Mouse (Mus musculus) testis, postnatal 10 days (tissue): ENCODE data around the gene Elf2.
A peak's percentile ranks its signal among the peaks of the same experiment; 100 is the strongest.

ENCODE experiments used
- DNase-seq: peaks from one replicate; pipeline ENCODE4 v3.0.0; 2021; ENCODE audit warnings: low spot score

Elf2 gene

DNA sequence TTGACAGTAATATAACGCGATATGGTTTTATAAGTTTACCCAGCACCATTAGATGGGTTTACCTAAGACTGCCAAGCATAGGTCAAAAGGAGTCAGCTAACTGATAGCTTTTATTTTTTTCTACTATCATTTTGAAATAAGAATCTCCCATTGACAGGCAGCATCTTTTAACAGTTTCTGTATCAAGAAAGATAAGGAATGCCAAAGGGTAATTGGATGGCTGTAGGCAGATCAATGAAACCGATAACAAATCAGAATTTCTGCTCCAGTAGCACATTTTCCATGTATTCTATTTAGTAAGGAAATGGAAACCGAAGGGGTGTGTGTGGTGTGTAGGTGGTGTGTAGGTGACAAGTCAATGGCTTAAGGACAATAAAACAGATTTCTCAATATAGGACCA, 62.0 kb downstream of the Elf2 start:
- DNase-seq: no peak

DNA sequence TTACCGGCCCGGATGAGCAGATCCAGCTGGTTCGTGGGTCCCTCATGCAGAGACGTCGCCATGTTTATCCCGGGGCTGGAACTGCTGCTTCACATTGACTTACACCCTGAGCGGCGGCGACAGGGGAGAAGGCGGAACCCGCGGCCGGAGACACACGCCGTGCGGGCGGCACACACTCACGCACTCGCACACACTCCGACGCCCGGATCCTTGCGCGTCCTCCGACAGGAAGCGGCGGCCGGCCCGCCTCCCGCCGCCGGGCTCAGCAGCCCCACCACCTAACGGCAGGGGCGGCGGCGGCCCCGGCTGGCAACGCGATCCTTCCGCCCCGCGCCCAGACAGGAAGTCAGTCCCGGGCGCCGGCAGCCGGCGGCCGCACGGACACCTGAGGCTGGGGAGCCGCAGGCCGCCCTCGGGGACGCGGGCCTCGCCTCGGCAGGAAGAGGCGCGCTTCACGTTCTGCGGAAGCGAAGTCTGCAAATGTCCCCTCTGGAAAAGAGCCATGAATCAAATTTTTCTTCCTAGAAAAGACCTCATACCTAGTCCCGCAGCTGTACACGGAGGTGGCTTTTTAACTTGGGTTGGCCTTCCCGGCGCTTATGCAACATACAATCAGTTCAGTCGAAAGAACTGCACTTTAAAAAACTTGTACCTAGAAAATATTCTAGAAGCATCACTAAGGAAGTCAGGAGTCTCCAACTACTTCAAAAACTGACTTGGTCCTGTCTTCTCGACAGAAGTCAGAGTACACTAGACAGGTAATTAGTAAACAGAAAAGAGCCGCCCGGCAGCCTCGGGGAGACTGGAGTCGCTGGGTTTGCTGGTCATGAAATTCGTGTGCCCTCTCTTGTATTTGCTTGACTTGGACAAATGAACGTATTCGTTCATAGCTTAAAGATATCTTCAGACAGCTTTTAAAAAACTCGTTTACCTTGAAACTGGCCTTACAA, 63.0 kb downstream of the Elf2 start:
- DNase-seq: peak; percentile 85

DNA sequence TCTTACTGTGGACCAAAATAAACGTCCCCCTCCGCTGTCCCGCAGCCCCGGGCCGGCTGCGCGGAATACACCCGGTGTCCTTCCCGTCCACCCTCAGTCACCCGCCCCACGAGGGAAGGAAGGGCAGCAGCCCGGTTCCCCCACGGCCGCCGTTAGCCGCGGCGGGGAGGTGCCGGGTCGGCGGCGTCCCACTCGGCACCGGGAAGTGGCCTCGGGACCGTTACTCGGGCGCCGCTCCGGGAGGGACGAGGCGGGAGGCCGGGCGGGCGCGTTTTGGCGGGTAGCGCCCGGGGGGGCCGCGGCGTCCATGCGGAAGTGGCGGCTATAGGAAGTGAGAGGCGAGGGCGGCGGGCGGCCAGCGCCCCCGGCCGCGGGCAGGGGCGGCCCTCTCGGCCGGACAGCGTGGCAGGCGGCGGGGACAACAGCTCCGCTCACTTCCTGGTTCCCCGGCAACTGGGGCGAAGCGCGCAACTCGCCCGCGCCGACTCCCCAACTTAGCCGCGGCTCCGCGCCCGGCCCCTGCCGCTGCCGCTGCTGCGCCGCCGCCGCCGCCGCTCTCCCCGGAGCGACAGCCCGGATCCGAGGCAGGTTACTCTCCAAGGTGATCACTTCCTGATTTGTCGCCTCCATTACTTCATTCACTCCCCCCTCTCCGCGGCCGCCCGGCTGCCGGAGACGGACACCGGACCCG, 63.9 kb downstream of the Elf2 start:
- DNase-seq: peak; percentile 71

DNA sequence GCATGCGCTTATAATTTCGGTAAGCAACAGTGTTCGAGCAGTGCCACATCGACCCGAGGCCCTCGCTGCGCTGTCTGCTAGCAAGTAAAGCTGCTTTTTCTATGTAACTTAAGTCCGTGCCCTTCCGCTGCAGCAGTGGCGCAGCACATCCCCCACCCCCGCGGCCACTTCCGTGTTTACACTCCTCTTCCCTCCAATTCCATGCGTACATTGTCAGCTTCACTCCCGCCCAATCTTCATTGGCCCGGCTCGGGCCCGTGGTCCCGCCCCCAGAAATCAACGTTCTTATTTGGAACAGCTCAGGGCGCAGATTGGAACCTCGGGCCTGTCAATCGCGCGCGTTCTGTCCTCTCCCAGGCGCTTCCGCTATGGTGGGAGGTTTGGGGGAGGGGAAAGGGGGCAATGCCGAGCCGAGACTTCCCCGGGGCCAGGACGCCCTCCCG, 64.5 kb downstream of the Elf2 start:
- peak; percentile 96 for DNase-seq

DNA sequence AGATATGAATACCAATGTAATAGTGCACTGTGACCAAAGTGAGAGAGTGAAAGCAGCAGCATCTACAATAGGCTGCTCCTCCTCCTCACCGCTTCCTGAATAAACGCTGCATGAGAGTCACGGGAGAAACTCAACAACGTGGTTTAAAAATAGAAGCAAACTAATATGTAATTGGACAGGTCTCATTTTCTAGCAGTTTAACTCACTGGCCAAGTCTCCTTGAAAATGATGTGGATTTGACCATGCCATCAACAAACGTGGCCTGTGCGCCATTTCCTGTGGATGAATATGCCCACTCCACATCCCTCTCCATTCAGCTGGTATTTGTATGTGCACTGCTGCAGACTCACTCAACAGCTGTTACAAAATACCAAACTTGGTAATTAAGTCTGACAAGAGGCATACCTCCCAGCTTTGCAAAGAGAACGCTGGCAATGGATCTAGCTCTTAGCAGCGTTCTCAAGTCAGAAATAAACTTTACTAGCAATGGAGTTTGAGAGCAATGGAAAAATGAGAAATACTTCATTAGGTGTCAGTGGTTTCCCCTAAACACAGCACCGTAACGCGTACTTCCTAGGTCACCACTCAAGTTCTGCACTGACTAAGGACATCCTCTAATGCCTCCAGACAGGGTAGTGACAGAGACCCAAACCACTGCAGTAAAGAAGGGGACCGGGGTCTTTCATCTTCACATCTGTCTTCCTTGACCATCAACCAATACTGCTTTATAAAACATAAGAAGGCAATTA, 70.2 kb downstream of the Elf2 start:
- no peak for DNase-seq

DNA sequence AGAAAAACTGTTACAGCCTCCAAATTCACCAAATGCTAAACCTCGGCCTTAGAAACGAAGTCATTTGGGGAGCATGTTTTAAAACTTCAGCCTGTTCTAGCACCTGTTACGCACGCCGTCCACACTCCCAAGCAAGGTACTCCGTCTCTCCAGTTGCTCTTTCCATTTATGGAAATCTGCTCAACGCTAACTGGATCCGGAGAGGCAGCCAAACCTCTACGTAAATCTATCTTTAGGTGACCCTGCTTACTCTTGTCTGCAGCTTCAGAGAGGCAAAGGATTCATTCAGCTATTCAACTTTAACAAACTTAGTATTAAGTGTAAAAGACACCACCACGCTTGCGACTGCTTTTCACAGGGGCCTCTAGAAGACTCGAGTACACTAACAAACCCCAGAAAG, 72.0 kb downstream of the Elf2 start:
- no peak for DNase-seq

DNA sequence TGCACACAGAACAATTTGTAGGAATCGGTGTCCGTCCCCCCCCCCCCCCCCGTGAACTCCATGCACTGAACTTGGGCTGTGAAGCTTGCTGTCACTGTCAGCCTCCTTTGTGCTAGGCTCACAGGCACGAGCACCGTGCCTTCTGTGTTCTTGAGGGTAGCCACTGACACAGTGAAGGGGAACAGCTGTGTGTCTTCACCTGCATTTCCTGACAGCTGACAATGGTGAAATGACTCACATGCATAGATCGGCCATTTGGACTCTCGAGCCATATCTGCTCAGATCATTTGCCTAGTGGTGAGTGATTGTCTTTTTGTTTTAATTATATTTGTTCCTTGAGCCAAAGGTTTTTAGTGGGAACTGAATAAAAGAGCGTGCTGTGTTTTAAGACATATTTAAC, 77.5 kb downstream of the Elf2 start:
- no peak for DNase-seq

DNA sequence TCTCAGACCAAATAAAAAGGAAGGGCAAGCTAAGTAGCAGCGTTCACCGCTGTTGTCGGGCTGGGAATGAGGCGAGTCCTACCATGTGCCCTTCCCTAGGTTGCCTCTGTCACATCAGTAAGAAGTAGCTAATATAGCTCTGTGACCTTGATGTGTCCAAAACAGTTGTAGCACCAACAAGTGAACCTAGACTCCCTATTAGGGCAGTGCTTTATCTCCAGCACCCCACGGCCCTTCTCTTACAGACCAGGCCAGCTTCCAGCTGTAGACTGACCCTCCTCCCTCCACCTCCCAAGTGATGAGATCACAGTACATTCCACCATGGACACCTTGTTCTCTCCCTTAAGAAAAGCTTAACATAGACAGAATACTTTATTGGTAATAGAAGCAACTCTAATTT, 82.4 kb downstream of the Elf2 start:
- no peak for DNase-seq

DNA sequence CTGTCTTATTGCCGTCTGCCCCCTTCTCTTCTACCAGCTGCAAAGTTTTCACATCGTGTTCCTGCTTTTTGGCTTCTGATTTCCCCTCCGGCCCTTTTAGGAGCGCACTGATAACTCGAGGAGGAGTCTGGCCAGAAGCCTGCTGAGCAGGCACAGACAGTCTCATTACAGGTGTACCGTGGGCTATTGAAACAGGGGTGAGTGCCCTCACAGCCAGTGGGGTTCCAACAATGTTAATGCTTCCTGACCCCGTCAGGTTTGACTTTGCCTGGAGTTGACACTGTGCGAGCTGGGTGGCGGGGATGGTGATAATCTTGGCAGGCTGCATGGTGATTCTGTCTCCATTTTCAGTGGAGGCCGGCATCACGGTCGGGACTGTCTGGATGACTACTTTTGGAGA, 84.0 kb downstream of the Elf2 start:
- no peak for DNase-seq

DNA sequence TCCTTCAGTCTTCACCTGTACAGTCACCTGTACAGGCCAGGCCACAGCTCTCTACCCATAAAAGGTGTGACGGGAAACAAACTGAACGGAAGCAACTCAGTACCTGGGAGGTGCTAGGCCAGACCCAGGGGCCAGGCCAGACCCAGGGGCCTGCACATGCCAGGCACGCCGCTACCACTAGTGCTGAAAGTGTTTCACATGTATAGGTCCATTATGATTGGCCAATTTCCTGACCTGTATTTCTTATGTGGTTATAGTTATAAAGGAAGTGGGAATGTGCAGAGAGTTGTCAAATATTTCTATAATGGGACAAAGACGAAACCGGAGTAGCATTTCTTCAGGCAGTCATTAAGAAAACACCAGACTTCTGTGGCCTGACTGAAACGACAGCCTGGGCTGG, 85.7 kb downstream of the Elf2 start:
- no peak for DNase-seq

DNA sequence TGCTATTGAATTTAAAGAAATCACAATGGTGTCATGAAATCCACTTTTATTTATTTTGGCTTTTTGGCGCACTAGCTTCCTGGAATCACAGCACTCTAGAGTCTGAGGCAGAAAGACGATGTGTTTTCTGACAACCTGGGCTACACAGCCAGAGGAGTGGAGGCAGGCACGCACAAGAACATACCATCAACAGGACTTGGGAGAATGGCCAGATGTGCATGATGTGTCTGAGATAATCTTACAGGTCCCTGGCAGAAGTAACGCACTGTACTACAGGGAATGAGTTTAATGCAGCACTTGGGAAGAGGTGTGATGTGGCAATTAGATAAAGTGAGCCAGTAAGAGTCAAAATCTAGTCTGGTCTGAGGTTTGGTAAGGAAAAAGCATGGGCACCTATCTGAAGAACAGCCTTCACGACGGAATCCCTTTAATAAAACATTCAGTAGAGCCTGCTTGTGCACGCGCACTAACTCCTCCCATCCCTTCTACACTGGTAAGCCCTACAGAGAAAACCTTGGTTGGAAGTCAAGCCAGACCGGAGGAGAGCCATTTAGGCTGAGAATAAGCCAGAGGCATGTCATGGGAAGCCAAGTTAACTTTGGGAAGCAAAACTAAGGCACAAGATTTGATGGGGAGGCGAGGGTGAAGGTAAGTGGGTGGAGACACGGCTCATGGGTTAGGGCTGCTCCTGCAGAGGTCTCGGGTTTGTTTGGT, 87.6 kb downstream of the Elf2 start:
- DNase-seq: no peak

DNA sequence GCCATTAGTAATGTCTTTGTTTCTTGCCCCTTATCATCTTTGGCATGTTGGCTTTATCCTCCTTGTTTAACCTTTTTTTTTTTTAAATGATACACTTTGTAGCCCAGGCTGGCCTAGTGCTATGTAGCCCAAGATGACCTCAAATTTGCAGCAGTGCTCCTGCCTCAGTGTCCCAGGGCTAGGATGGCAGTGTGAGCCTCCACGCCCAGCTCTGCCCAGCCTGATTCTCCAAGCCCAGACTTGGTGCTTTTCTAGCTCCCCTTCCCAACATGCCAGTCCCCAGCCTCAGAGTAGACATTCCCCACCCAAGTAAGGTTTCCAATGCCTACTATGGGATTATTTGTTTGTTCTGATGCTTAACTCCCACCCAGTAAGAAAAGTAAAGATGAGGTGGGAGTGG, 88.2 kb downstream of the Elf2 start:
- DNase-seq: no peak

DNA sequence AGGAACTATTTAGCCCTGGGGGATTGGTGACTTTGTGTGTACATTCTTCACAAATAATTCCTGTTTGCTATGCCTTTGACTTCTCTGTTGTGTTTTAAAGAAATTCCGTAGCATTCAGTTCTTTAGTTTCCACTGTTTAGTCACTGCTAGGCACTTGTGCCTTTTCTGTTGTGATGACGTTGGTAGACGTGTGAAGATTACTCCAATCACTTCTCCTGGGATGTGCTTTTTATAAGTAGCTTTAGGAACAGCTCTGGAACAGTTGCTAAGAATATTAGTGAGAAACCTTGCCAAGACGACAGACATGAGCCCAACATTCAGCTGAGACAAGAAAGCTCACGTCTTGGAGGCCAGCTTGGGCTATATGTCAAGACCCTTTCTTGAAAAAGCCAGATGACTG, 89.4 kb downstream of the Elf2 start:
- no peak for DNase-seq

DNA sequence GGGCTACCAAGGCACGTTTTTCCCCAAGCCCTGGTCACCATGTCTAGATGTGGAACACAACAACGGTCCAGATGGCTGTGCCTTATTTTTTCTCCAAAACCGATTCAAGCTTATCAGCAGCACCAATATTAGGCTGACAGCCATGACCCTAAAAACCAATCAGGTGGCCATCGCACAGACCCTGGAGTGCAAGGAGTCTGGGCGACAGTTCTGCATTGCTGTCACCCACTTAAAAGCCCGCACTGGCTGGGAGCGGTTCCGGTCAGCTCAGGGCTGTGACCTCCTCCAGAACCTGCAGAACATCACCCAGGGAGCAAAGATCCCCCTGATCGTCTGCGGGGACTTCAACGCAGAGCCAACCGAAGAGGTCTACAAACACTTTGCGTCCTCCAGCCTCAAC, 90.6 kb downstream of the Elf2 start:
- DNase-seq: no peak

DNA sequence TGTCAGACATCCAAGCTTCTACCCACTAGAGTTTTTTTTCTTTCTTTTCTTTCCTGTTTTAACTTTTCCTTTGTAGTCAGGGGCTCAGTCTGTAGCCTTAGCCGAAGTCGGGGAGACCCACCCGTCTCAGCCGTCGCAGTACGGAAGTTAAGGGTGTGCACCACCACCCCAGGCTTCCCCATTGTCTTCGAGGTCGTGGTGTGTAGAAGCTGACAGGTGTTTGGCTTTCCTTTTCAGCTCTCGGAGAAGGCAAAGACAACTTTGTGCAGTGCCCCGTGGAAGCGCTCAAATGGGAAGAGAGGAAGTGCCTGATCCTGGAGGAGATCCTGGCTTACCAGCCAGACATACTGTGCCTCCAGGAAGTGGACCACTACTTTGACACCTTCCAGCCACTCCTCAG, 91.0 kb downstream of the Elf2 start:
- no peak for DNase-seq

DNA sequence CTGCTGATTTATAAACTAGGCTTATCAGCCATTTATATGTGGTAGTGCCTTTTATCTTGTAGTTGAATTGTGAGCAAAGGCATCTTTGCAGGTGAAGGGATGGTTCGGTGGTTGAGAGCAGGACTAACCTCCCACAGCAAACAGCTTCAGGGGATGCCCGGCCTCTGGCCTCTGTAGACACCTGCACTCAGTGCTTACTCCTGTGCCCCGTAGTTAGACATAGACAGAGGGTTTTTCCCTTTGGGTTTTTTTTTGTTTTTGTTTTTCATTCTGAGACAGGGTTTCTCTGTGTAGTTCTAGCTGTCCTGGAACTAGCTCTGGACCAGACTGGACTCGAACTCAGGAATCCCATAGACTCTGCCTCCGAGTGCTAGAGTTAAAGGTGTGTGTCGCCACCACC, 91.9 kb downstream of the Elf2 start:
- no peak for DNase-seq

DNA sequence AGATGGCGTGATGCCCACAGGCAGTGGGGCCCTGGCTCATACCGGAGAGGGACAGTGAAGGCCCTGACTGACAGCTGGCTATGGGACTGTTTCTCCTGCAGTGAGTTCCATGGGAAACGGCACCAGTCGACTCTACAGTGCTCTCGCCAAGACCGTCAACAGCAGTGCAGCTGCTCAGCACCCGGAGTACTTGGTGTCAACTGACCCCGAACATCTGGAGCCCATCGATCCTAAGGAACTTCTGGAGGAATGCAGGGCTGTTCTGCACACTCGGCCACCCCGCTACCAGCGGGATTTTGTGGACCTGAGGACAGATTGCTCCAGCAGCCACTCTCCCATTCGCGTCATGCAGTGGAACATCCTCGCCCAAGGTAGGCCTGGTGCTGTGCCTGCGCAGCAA, 92.8 kb downstream of the Elf2 start:
- DNase-seq: peak; percentile 51

DNA sequence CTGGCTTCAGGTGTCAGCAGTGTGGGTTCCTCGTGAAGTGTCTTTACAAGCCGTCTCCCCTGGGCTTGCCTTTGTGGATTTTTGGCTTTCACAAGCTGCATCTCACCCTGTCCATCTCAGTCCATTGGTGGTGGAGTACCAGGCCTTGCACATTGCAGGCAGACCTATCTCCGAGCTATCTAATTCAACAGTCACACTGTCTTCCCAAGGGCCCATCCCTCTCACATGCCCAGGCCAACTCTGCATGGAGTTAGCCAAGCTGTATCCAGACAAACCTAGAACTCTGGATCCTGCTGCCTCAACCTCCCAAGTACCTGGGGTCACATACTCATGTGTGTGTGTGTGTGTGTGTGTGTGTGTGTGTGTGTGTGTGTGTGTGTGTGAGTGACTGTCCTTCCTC, 100.9 kb downstream of the Elf2 start:
- no peak for DNase-seq

DNA sequence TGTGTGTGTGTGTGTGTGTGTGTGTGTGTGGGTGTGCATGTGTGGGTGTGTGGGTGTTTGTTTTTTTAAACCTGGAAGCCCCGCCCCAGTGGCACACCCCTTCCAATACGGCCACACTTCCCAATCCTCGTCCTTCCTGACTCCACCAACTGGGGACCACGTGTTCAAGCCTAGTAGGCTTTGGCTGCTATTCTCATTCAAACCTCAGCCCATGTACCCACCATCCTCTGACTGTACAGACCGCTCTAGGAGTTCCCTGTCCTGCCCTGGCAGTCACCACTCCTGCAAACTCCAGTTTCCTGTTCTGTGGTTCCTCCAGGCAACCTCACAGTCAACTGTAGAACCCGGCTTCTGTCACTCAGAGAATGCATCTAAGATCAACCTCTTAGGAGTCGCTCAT, 101.9 kb downstream of the Elf2 start:
- no peak for DNase-seq

DNA sequence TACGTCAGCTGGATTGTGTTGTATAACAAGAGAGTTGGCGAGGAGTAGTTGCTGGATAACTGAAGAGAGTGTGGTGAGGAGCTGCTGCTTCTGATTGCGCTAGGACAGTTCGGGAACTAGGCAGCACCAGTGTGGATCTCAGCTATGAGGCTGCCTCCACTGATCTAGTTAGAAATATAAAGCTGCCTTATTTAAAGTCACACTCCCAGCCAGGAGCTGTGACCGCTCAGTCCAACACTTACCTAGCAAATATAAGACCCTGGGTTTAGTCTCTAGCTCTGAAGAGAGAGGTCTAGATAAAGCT, 105.8 kb downstream of the Elf2 start:
- DNase-seq: no peak

DNA sequence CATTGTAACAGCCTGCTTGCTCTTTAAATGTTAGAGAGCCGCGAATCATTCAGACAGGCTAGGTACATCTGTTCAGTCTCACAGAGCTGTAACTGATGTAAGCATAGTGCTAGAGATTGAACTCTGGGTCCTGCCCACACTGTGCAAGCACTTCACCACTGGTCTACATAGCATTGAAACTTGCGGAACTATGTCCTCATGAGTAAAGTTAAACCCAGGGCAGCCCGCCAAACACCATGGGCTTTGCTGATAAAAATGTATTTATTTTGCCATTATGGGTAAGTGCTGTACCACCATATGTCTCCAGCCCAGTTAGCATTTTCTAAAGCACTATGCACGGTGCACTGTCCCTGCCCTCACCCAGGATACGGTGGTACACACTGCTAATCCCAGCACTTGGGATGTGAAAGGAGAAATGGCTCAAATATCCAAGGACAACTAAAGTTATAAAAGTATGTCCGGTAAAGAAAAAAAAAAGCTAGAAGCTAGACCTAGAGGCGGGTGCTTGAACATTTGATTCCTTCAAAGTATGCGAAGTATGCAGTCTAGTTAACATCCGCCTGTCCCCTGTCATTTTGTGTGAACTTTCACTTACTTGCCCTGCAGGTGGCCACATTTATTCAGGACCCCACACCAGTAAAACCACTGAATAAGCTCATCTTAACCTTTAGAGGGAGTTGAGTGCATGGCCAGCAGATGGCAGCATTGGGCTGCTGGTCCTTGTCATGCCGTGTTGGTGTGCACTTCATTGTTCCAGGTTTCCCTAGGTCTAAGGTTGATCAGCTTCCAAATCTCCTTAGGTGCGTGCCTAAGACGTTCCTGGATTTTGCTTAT, 106.3 kb downstream of the Elf2 start:
- peak; percentile 92 for DNase-seq
